Mouse (Mus musculus): ENCODE measurements around the gene Mdp1. TPM values are rescaled to one million over a fixed set of nuclear protein-coding genes. Genes with fewer than 3 reads are reported as not detected.

The Mdp1 gene
- total and polyA plus RNA-seq, 2 experiments from 2014 or later: 51.5 to 63.5 TPM

GRCm38 (mm10) chr14:55615876-55616275 is 44.4 kb downstream of the Mdp1 start:
- 47% methylated on average over 2 of the region's 2 CpGs for WGBS
- DNase-seq (no peak), ATAC-seq (no peak)
- Histone ChIP-seq H3K4me2 (ENCODE audit: low read depth) (no peak overlapping the region), H3K4me1 (ENCODE audit: insufficient read depth) (no peaks in the 10 kb centered on the region), H3K36me3 (ENCODE audit: insufficient read depth) (no peaks in the 10 kb centered on the region), H3K4me3 (ENCODE audit: low read depth, low read length) (no peak overlapping the region), H3K9ac (no peak overlapping the region), H3K9me3 (ENCODE audit: low read length) (no peaks in the 10 kb centered on the region), H3K27ac (ENCODE audit: low read depth, low read length) (no peak overlapping the region), H3K27me3 (ENCODE audit: insufficient read depth, low read length) (no peaks in the 10 kb centered on the region)
- no peak for TF ChIP-seq CTCF (IDR thresholded peaks at IDR 0.05; ENCODE audit: low read depth)

- Histone ChIP-seq H3K9me3 (ENCODE audit: low read length) (no peaks in the 10 kb centered on the region), H3K27me3 (ENCODE audit: insufficient read depth, low read length) (no peaks in the 10 kb centered on the region), H3K27ac (ENCODE audit: low read depth, low read length) (no peak overlapping the region), H3K9ac (no peak overlapping the region), H3K4me2 (ENCODE audit: low read depth) (no peak overlapping the region), H3K36me3 (ENCODE audit: insufficient read depth) (0 out of 2 replicates have a peak, but pooled peaks cover 3% of the 10 kb centered on the region), H3K4me1 (ENCODE audit: insufficient read depth) (no peaks in the 10 kb centered on the region), H3K4me3 (ENCODE audit: low read depth, low read length) (no peak overlapping the region)
- ATAC-seq (no peak), DNase-seq (no peak)
- 83% methylated on average over 7 of the region's 7 CpGs for WGBS
- no peak for TF ChIP-seq CTCF (IDR thresholded peaks at IDR 0.05; ENCODE audit: low read depth)
Observed at GRCm38 (mm10) chr14:55614565-55615178, 45.6 kb downstream of the Mdp1 start.

GRCm38 (mm10) chr14:55613346-55613745 is 47.0 kb downstream of the Mdp1 start:
- DNase-seq (no peak), ATAC-seq (no peak)
- Histone ChIP-seq H3K27me3 (ENCODE audit: insufficient read depth, low read length) (no peaks in the 10 kb centered on the region), H3K4me1 (ENCODE audit: insufficient read depth) (no peaks in the 10 kb centered on the region), H3K9ac (no peak overlapping the region), H3K9me3 (ENCODE audit: low read length) (no peaks in the 10 kb centered on the region), H3K27ac (ENCODE audit: low read depth, low read length) (no peak overlapping the region), H3K4me3 (ENCODE audit: low read depth, low read length) (no peak overlapping the region), H3K36me3 (ENCODE audit: insufficient read depth) (peaks cover 16% of the 10 kb centered on the region), H3K4me2 (ENCODE audit: low read depth) (no peak overlapping the region)
- TF ChIP-seq CTCF (IDR thresholded peaks at IDR 0.05; ENCODE audit: low read depth): no peak
- 57% methylated on average over 6 of the region's 6 CpGs for WGBS

DNA sequence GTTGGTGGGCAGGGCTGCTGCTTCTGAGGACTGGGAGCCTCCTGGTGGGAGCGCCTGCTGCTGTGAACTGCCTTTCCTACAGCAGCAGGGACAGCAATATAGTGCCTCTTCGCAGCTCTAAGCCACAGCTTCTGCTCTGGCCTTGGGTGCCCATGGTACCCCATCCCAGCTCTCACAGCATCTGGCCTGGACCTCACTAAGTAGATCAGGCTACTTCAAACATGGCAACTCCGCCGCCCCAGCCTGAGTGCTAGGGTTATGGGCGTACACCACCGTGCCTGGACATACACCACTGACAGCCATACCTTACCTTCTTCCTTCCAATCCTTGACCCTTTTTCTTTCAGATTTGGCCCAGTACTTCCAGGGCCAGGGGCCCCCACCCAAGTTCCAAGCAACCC is 52.0 kb downstream of the Mdp1 start:
- ATAC-seq: no peak
- no peak for DNase-seq

More for the DNA sequence above, 52.0 kb downstream of the Mdp1 start:
- peaks cover 44% of the 10 kb centered on the region for H3K36me3 ChIP-seq (ENCODE audit: insufficient read depth)
- no peaks in the 10 kb centered on the region for H3K4me1 ChIP-seq (ENCODE audit: insufficient read depth)
- no peak overlapping the region for H3K4me2 ChIP-seq (ENCODE audit: low read depth)
- no peak overlapping the region for H3K27ac ChIP-seq (ENCODE audit: low read depth, low read length)
- H3K9me3 ChIP-seq (ENCODE audit: low read length): no peaks in the 10 kb centered on the region
- no peak for TF ChIP-seq CTCF (IDR thresholded peaks at IDR 0.05; ENCODE audit: low read depth)
- no peak overlapping the region for H3K9ac ChIP-seq
- 98% methylated on average over 6 of the region's 6 CpGs for WGBS
- H3K27me3 ChIP-seq (ENCODE audit: insufficient read depth, low read length): no peaks in the 10 kb centered on the region
- no peak overlapping the region for H3K4me3 ChIP-seq (ENCODE audit: low read depth, low read length)

Other genes with a start within 250 kb of the Mdp1 start
Only the 30 nearest of the 35 such genes appear.
- gene Carmil3, start 169.9 kb downstream of the Mdp1 start, total RNA-seq (2014; rRNA removed): 91.4 and 129 TPM in 2 replicates
- 13.2 and 19.5 TPM in 2 replicates for gene Carmil3, start 169.9 kb downstream of the Mdp1 start, polyA plus RNA-seq (2015; fragmentation: Nextera tagmentation; extraction: Ambion mirVana)
- 32.5 and 39.6 TPM in 2 replicates for gene Cpne6, start 150.1 kb downstream of the Mdp1 start, total RNA-seq (2014; rRNA removed)
- 48.7 and 49.9 TPM in 2 replicates for gene Cpne6, start 150.1 kb downstream of the Mdp1 start, polyA plus RNA-seq (2015; fragmentation: Nextera tagmentation; extraction: Ambion mirVana)
- gene Nrl, start 135.5 kb downstream of the Mdp1 start, total RNA-seq (2014; rRNA removed): 2.0 and 2.7 TPM in 2 replicates
- gene Nrl, start 135.5 kb downstream of the Mdp1 start, polyA plus RNA-seq (2015; fragmentation: Nextera tagmentation; extraction: Ambion mirVana): 0.21 TPM in 1 of 2 replicates, not detected in the other
- gene Pck2, start 120.2 kb downstream of the Mdp1 start, total RNA-seq (2014; rRNA removed): 23.6 and 24.5 TPM in 2 replicates
- 9.8 and 12.5 TPM in 2 replicates for gene Pck2, start 120.2 kb downstream of the Mdp1 start, polyA plus RNA-seq (2015; fragmentation: Nextera tagmentation; extraction: Ambion mirVana)
- gene Dcaf11, start 100.5 kb downstream of the Mdp1 start, total RNA-seq (2014; rRNA removed): 101 and 104 TPM in 2 replicates
- gene Dcaf11, start 100.5 kb downstream of the Mdp1 start, polyA plus RNA-seq (2015; fragmentation: Nextera tagmentation; extraction: Ambion mirVana): 89.4 and 103 TPM in 2 replicates
- not detected in 2 replicates for gene A730061H03Rik, start 100.1 kb downstream of the Mdp1 start, total RNA-seq (2014; rRNA removed)
- gene A730061H03Rik, start 100.1 kb downstream of the Mdp1 start, polyA plus RNA-seq (2015; fragmentation: Nextera tagmentation; extraction: Ambion mirVana): not detected in 2 replicates
- gene Fitm1, start 84.9 kb downstream of the Mdp1 start, total RNA-seq (2014; rRNA removed): 0.23 TPM in 1 of 2 replicates, not detected in the other
- gene Fitm1, start 84.9 kb downstream of the Mdp1 start, polyA plus RNA-seq (2015; fragmentation: Nextera tagmentation; extraction: Ambion mirVana): 0.20 and 0.22 TPM in 2 replicates
- gene Psme1, start 82.4 kb downstream of the Mdp1 start, total RNA-seq (2014; rRNA removed): 136 and 138 TPM in 2 replicates
- 219 and 238 TPM in 2 replicates for gene Psme1, start 82.4 kb downstream of the Mdp1 start, polyA plus RNA-seq (2015; fragmentation: Nextera tagmentation; extraction: Ambion mirVana)
- 25.2 and 31.5 TPM in 2 replicates for gene Emc9, start 75.2 kb downstream of the Mdp1 start, total RNA-seq (2014; rRNA removed)
- gene Emc9, start 75.2 kb downstream of the Mdp1 start, polyA plus RNA-seq (2015; fragmentation: Nextera tagmentation; extraction: Ambion mirVana): 53.2 and 55.6 TPM in 2 replicates
- 76.2 and 137 TPM in 2 replicates for gene Psme2, start 69.4 kb downstream of the Mdp1 start, total RNA-seq (2014; rRNA removed)
- 171 and 193 TPM in 2 replicates for gene Psme2, start 69.4 kb downstream of the Mdp1 start, polyA plus RNA-seq (2015; fragmentation: Nextera tagmentation; extraction: Ambion mirVana)
- gene Rnf31, start 68.8 kb downstream of the Mdp1 start, total RNA-seq (2014; rRNA removed): 13.5 and 24.2 TPM in 2 replicates
- gene Rnf31, start 68.8 kb downstream of the Mdp1 start, polyA plus RNA-seq (2015; fragmentation: Nextera tagmentation; extraction: Ambion mirVana): 17.0 and 18.9 TPM in 2 replicates
- 16.8 and 18.1 TPM in 2 replicates for gene Irf9, start 56.9 kb downstream of the Mdp1 start, total RNA-seq (2014; rRNA removed)
- 5.6 and 7.0 TPM in 2 replicates for gene Irf9, start 56.9 kb downstream of the Mdp1 start, polyA plus RNA-seq (2015; fragmentation: Nextera tagmentation; extraction: Ambion mirVana)
- 8.5 and 9.2 TPM in 2 replicates for gene Rec8, start 42.5 kb downstream of the Mdp1 start, total RNA-seq (2014; rRNA removed)
- gene Rec8, start 42.5 kb downstream of the Mdp1 start, polyA plus RNA-seq (2015; fragmentation: Nextera tagmentation; extraction: Ambion mirVana): 5.9 and 7.2 TPM in 2 replicates
- gene Ipo4, start 24.6 kb downstream of the Mdp1 start, total RNA-seq (2014; rRNA removed): 79.8 and 92.0 TPM in 2 replicates
- 82.4 and 90.9 TPM in 2 replicates for gene Ipo4, start 24.6 kb downstream of the Mdp1 start, polyA plus RNA-seq (2015; fragmentation: Nextera tagmentation; extraction: Ambion mirVana)
- gene Gm49378, start 22.6 kb downstream of the Mdp1 start, total RNA-seq (2014; rRNA removed): 2.1 and 6.4 TPM in 2 replicates
- 0.97 and 1.0 TPM in 2 replicates for gene Gm49378, start 22.6 kb downstream of the Mdp1 start, polyA plus RNA-seq (2015; fragmentation: Nextera tagmentation; extraction: Ambion mirVana)
- gene Tm9sf1, start 16.7 kb downstream of the Mdp1 start, total RNA-seq (2014; rRNA removed): 26.5 and 33.4 TPM in 2 replicates
- gene Tm9sf1, start 16.7 kb downstream of the Mdp1 start, polyA plus RNA-seq (2015; fragmentation: Nextera tagmentation; extraction: Ambion mirVana): 36.0 and 48.4 TPM in 2 replicates
- 0.43 and 0.46 TPM in 2 replicates for gene Tssk4, start 10.3 kb downstream of the Mdp1 start, total RNA-seq (2014; rRNA removed)
- gene Tssk4, start 10.3 kb downstream of the Mdp1 start, polyA plus RNA-seq (2015; fragmentation: Nextera tagmentation; extraction: Ambion mirVana): 0.22 and 0.23 TPM in 2 replicates
- gene Gmpr2, start 11.4 kb upstream of the Mdp1 start, total RNA-seq (2014; rRNA removed): 19.9 and 26.9 TPM in 2 replicates
- gene Gmpr2, start 11.4 kb upstream of the Mdp1 start, polyA plus RNA-seq (2015; fragmentation: Nextera tagmentation; extraction: Ambion mirVana): 37.3 and 40.9 TPM in 2 replicates
- gene Nedd8, start 11.6 kb upstream of the Mdp1 start, total RNA-seq (2014; rRNA removed): 132 and 192 TPM in 2 replicates
- 593 and 742 TPM in 2 replicates for gene Nedd8, start 11.6 kb upstream of the Mdp1 start, polyA plus RNA-seq (2015; fragmentation: Nextera tagmentation; extraction: Ambion mirVana)
- 16.9 and 26.3 TPM in 2 replicates for gene Tinf2, start 21.3 kb upstream of the Mdp1 start, total RNA-seq (2014; rRNA removed)
- gene Tinf2, start 21.3 kb upstream of the Mdp1 start, polyA plus RNA-seq (2015; fragmentation: Nextera tagmentation; extraction: Ambion mirVana): 18.8 and 21.5 TPM in 2 replicates
- gene Tgm1, start 53.4 kb upstream of the Mdp1 start, total RNA-seq (2014; rRNA removed): 0.05 and 0.15 TPM in 2 replicates
- 0.15 and 0.21 TPM in 2 replicates for gene Tgm1, start 53.4 kb upstream of the Mdp1 start, polyA plus RNA-seq (2015; fragmentation: Nextera tagmentation; extraction: Ambion mirVana)
- gene Rabggta, start 61.8 kb upstream of the Mdp1 start, total RNA-seq (2014; rRNA removed): 72.8 and 73.3 TPM in 2 replicates
- gene Rabggta, start 61.8 kb upstream of the Mdp1 start, polyA plus RNA-seq (2015; fragmentation: Nextera tagmentation; extraction: Ambion mirVana): 49.4 and 56.9 TPM in 2 replicates
- 70.4 and 83.8 TPM in 2 replicates for gene Dhrs1, start 85.2 kb upstream of the Mdp1 start, total RNA-seq (2014; rRNA removed)
- gene Dhrs1, start 85.2 kb upstream of the Mdp1 start, polyA plus RNA-seq (2015; fragmentation: Nextera tagmentation; extraction: Ambion mirVana): 83.3 and 86.0 TPM in 2 replicates
- gene Nop9, start 85.2 kb upstream of the Mdp1 start, total RNA-seq (2014; rRNA removed): 23.3 and 34.7 TPM in 2 replicates
- gene Nop9, start 85.2 kb upstream of the Mdp1 start, polyA plus RNA-seq (2015; fragmentation: Nextera tagmentation; extraction: Ambion mirVana): 21.4 and 25.6 TPM in 2 replicates
- 0.23 and 0.43 TPM in 2 replicates for gene Cideb, start 98.0 kb upstream of the Mdp1 start, total RNA-seq (2014; rRNA removed)
- gene Cideb, start 98.0 kb upstream of the Mdp1 start, polyA plus RNA-seq (2015; fragmentation: Nextera tagmentation; extraction: Ambion mirVana): 0.20 and 0.54 TPM in 2 replicates
- gene Ltb4r2, start 100.9 kb upstream of the Mdp1 start, total RNA-seq (2014; rRNA removed): 0.38 TPM in 2 replicates
- 0.65 and 1.1 TPM in 2 replicates for gene Ltb4r2, start 100.9 kb upstream of the Mdp1 start, polyA plus RNA-seq (2015; fragmentation: Nextera tagmentation; extraction: Ambion mirVana)
- gene Ltb4r1, start 105.5 kb upstream of the Mdp1 start, total RNA-seq (2014; rRNA removed): 0.38 and 0.48 TPM in 2 replicates
- gene Ltb4r1, start 105.5 kb upstream of the Mdp1 start, polyA plus RNA-seq (2015; fragmentation: Nextera tagmentation; extraction: Ambion mirVana): 0.90 and 0.99 TPM in 2 replicates
- gene Adcy4, start 123.6 kb upstream of the Mdp1 start, total RNA-seq (2014; rRNA removed): 1.6 and 3.6 TPM in 2 replicates
- gene Adcy4, start 123.6 kb upstream of the Mdp1 start, polyA plus RNA-seq (2015; fragmentation: Nextera tagmentation; extraction: Ambion mirVana): 1.6 and 1.7 TPM in 2 replicates
- 0.46 and 0.90 TPM in 2 replicates for gene Ripk3, start 128.4 kb upstream of the Mdp1 start, total RNA-seq (2014; rRNA removed)
- 0.86 and 2.0 TPM in 2 replicates for gene Ripk3, start 128.4 kb upstream of the Mdp1 start, polyA plus RNA-seq (2015; fragmentation: Nextera tagmentation; extraction: Ambion mirVana)
- 6.0 and 11.9 TPM in 2 replicates for gene Nfatc4, start 162.6 kb upstream of the Mdp1 start, total RNA-seq (2014; rRNA removed)
- 3.2 and 3.9 TPM in 2 replicates for gene Nfatc4, start 162.6 kb upstream of the Mdp1 start, polyA plus RNA-seq (2015; fragmentation: Nextera tagmentation; extraction: Ambion mirVana)

All from forebrain, postnatal 0 days (tissue).